Mouse (Mus musculus): ENCODE data around the gene Magel2.

Gene Magel2

GRCm38 (mm10) chr7:62376510-62377304 is at the start of gene Magel2:
Gene Magel2, plus strand, starts transcription at chr7:62377010.
- no peak for DNase-seq

DNA sequence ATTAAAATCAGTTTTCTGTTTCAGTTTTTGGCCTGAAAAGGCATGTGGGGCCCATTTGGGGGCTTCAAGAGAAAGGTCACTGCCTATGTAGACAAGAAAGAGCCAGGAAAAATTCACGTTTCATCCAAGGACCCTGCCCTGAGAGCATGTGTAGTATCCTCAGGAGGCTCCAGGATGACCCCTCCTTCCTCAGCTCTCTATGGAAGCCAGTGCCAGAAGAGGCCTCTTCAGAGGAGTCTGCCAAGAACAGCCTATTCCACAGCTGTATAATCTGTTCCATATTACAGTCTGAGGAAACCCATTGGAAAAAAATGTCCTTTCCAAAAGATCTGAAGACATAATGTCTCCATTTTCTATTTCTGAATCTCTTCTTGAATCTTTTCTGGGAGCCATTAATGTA is 31.4 kb upstream of the Magel2 start:
- DNase-seq, result no peak

DNA sequence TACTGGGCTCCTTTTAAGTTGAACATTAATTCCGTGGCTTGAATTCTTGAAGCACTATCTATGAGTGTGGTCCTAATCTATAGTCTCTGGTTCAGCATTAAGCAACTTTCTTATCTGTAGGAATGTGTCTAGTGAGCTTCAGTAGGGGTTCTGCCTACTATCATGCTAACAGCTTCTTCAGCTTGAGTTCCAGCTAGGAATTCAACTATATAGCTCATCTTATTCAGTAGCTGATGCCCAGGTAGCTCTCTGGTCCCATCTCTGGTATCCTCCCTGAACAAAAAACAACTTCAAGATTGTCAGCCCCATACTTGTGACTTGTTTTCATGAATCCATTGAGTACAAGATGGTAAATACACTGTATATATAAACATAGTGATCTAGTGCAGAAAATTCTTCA is 30.5 kb upstream of the Magel2 start, which contains the start of gene Ndn:
TSS of gene Ndn (plus strand) at position 301 of the 400 bp plus-strand sequence.
- no peak for DNase-seq

DNA sequence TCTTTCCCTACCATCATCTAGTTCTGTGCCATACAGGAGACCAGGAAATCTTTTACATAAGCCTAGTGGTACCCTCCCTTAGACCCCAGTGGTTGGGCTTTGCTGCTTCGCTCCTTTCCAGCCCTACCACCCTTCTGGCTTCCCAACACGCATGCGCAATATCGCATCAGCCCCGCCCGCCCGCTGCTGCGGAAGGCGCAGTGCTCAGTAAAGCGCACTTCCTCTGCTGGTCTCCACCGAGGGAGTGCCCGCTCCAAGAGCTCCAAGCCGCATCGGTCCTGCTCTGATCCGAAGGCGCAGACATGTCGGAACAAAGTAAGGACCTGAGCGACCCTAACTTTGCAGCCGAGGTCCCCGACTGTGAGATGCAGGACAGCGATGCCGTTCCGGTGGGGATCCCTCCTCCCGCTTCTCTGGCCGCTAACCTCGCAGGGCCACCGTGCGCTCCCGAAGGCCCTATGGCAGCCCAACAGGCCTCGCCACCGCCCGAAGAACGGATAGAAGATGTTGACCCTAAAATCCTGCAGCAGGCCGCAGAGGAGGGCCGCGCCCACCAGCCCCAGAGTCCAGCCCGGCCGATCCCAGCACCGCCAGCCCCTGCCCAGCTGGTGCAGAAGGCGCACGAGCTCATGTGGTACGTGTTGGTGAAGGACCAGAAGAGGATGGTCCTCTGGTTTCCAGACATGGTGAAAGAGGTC is 28.6 kb upstream of the Magel2 start:
- DNase-seq, result peak; percentile 27 to 60

DNA sequence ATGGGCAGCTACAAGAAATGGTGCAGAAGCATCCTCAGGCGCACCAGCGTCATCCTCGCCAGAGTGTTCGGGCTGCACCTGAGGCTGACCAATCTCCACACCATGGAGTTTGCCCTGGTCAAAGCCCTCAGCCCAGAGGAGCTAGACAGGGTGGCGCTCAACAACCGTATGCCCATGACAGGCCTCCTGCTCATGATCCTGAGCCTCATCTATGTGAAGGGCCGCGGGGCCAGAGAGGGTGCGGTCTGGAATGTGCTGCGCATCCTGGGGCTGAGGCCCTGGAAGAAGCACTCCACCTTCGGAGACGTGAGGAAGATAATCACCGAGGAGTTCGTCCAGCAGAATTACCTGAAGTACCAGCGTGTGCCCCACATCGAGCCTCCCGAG is 28.0 kb upstream of the Magel2 start:
- peak in 1 of 2 experiments; percentile 1 for DNase-seq

GRCm38 (mm10) chr7:62351266-62351665 is 25.5 kb upstream of the Magel2 start:
- DNase-seq, result no peak

DNA sequence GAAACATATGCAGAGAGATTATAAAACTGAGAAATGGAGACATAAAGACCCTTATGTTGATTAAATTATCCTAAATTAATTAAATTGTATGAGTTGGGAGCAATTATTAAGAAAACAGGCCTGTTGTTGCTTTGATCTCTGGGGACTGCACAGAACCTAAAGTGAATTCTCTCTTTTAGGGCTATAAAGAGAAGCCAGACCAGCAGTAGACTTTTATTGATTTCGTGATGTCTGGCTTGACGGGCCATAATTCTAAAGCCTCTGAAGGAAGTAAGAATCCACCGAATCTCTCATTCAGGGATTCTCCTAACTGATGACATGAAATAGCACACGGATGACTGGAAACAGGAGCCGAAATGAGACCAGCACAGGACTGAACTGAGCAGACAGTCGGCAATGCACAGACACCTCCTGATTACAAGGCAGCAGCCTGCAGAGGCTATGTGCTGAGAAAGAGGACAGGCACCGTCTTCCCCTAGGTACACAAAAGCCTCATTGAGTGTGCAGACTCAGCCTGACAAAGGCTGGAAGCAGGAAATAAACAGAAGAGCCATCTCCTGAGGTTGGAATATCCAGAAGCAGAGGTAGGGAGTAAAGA is 11.7 kb upstream of the Magel2 start:
- no peak for DNase-seq

- no peak for DNase-seq
Observed at GRCm38 (mm10) chr7:62366730-62367129, 10.1 kb upstream of the Magel2 start.

- DNase-seq, result peak; percentile 7 to 25
Observed at GRCm38 (mm10) chr7:62375658-62376057, 1.2 kb upstream of the Magel2 start.

- no peak for DNase-seq
Observed at GRCm38 (mm10) chr7:62377313-62377712, 503 bp downstream of the Magel2 start.

DNA sequence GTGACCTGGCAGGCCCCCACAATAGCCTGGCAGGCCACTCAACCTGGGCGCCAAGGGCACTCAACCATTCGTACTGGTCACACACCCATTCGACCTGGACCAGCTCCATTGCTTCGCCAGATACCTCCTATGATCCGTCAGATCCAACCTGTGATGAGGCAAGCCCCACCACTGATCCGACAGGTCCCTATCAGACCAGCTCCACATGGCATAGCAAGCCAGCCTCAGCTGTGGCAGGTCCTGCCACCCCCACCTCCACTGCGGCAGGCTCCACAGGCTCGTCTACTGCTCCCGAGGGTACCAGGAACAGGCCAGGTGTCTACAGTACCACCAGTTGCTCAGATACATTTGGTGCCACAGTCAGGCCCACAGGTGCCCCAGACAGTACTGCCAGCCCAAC is 1.7 kb downstream of the Magel2 start:
- DNase-seq, result no peak

DNA sequence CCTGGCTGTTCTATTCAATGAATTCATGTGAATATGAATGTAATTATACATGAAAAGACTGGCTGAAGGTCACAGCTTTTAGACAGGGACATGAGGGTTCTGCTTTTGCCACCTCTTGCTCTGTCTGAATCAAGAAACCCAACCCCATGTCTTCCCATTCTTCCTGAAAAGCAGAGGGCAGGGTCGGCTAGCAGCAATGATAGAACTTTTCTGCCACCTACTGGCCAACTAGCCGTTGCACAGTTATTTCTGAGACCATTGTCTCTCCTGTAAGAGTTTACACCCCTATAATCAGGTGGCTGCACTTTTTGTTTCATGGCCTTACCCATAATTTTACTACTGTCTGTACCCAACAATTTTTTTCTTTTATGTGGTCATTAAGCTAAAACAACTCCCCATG is 5.6 kb downstream of the Magel2 start:
- peak; percentile 20 to 50 for DNase-seq

- no peak for DNase-seq
Observed at GRCm38 (mm10) chr7:62388291-62388690, 11.5 kb downstream of the Magel2 start.

- DNase-seq, result no peak
Observed at GRCm38 (mm10) chr7:62392202-62392601, 15.4 kb downstream of the Magel2 start.

DNA sequence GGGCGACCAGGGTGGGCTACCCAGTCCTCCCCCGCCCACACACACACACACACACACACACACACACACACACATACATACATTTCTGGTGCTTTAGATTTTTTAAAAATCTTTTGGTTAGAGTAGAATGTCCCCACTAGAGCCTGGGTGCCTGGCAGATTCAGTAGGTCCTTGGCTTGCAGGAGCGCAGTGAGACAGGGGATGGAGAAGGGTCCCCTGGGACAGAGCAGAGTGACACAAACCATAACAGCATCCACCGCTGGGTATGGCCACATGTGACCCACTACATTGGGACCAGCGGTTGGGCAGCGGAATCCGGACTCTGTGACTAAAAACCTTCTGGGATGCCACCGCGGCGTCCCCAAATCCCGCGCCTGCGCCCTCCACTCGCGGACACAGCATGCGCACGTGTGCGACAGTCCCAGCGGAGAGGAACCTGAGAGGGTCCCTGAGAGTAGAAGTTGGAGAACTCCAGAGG is 29.8 kb downstream of the Magel2 start:
- no peak for DNase-seq

GRCm38 (mm10) chr7:62407803-62408202 is 31.0 kb downstream of the Magel2 start:
- no peak for DNase-seq

DNA sequence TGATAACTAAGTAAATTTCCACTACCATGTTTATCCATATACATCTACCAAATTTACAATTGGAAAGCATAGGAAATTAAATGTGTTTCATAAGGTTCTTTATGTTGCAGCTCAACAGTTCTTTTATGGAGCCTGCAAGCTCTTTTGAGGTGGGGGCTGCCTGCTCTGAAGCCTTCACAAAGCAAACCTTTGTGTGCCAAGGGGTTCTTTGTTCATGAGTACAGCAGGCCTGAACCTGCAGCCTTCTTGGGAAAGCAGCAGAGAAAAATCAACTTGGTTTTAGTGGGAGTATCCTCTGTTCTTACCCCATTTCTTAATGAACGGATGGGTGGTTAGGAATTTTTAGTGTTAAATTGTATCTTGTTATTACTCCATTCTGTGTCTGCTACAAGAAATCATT is 38.4 kb downstream of the Magel2 start:
- DNase-seq, result no peak

GRCm38 (mm10) chr7:62416173-62416572 is 39.4 kb downstream of the Magel2 start:
- DNase-seq, result no peak

DNA sequence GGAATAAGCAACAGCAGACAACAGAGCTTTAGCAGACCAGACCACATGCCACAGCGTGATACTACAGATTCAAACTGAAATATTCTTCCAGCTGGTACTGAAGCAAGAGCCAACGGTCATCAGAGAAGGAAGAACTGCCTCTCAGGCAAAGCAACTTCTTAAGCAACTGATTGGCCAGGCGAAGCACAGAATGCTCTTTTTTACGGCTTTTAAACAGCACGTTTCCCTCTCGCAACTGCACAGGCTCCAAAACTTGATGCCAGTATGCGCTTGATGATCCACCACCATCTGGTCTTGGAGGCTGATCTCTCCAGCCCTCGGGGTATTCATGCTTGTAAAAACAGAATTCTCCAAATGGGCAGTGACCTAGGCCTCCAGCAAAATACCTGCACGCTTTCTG is 41.5 kb downstream of the Magel2 start:
- no peak for DNase-seq

DNA sequence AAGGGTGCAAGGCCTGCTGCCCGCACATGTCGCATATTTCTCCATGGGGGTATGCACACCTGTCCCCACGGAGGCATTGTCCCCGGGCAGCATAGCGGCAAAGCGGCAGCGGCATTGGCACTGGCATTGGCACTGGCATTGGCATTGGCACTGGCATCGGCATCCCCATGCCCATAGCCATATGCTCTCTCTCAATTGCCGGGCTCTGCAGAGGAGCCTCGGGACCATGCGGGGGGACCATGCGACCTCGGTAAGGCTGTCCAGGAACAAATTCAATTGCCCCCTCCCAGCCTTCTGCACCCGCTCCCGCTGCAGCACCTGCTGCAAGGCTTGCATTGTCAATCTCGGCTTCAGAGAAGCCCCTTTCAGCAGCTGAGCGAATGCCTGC is 42.3 kb downstream of the Magel2 start:
- DNase-seq, result no peak

- DNase-seq, result peak; percentile 80 to 87
Observed at GRCm38 (mm10) chr7:62419493-62420360, 42.9 kb downstream of the Magel2 start, which contains the start of gene Mkrn3. Gene Mkrn3, minus strand, starts transcription at chr7:62420139.

DNA sequence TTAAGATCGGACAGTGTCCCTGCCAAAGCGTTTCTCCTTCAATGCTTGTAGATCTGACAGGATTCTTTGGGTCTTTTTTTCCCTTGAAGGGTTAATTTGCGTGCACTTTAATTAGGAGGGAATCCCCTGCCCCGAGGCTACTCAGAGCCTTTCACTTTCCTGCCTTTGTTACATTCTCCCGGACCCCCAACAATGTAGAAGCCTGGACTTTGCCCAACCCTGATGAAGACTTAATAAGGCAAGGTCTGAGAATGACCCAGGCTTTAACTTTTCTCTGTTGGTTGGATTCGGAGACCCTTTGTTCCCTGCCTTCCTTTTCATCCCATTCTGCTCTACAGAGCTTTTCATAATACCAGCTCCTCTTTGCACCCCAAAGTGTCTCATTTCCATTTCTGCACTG is 43.8 kb downstream of the Magel2 start:
- DNase-seq, result no peak

GRCm38 (mm10) chr7:62423210-62423609 is 46.4 kb downstream of the Magel2 start:
- DNase-seq, result no peak
